Mouse (Mus musculus) cerebellum, postnatal 14 days (tissue): ENCODE data around the gene Col4a3.

Source experiments
- DNase-seq, 2 experiments: peaks; one replicate each; pipeline ENCODE4 v3.0.0; 2021; ENCODE audit warnings: mixed read lengths in 2 of 2

Gene Col4a3

DNA sequence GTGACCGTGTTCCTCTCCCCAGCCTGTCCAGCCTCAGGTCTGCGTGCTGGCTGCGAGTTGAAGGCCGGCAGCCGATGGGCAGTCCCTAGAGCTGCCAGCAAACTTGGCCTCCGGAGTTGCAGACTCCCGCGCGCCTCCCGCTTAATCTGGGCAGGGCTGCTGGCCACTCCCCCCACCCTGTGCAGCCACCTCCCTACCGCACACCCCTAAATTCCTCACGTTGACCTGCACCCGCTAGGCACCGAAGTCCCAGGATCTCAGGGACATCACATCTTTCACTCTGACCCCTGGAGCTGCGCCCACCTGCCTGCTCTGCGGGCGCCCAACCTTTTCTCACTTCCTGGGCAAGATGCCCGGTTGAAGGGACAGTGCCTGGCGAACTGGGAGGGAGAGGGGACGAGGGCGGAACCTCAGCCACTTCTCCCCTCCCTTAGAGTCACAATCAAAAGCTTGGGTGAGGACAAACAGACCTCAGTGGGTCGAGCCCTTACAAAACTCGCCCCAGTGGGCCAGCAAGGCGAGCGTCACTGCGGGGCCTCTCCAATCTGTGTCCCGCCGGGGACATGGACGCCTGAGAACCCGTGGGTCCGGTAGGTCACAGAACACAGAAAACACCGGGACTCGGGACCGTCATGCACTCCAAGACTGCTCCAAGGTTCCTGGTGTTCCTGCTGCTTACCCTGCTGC, at the start of gene Col4a3, which contains the start of gene Col4a4:
Gene Col4a3, plus strand, starts transcription at position 209 of the 687 bp plus-strand sequence.
Gene Col4a4, minus strand, starts transcription at position 137 of the 687 bp plus-strand sequence.
- DNase-seq: peak; percentile 55 to 65

- DNase-seq: no peak
These were observed 48.9 kb upstream of the Col4a3 start for GRCm38 (mm10) chr1:82537848-82538247.

DNA sequence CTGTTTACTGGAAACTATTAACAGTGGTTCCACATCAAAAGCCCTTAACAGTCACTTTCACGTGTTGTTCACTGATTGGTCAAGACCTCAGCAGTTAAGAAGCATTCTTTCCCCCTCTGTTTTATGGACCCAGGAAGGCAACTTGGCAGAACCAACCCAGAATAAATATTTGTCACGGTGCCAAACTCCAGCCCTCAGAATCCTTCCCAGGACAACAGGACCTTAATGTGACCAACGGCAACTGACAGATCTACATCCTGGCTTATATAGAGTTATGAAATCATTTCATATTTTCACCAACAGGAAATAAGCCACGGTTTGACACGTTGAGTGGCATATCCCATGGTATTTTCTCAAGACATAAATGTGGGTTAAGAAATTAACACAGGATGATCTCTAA, 46.7 kb upstream of the Col4a3 start:
- DNase-seq: no peak

DNA sequence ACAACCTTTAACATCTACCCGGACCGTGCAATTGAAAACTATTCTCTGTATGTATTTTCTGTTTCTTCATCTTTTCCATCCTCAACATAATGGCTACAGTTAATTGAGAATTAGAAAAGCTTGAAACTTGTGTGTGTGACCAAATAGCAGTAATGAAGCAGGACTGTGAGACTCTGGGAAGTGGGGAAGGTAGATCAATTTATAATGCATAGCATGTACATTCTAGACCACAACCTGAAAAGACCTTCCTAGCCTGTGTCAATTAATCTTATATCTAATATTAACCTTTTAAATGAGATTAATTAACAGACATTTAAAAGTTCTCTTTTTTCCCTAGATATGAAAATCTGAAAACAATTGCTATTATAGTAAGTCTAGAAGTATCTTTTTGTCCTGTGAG, 42.8 kb upstream of the Col4a3 start:
- no peak for DNase-seq

DNA sequence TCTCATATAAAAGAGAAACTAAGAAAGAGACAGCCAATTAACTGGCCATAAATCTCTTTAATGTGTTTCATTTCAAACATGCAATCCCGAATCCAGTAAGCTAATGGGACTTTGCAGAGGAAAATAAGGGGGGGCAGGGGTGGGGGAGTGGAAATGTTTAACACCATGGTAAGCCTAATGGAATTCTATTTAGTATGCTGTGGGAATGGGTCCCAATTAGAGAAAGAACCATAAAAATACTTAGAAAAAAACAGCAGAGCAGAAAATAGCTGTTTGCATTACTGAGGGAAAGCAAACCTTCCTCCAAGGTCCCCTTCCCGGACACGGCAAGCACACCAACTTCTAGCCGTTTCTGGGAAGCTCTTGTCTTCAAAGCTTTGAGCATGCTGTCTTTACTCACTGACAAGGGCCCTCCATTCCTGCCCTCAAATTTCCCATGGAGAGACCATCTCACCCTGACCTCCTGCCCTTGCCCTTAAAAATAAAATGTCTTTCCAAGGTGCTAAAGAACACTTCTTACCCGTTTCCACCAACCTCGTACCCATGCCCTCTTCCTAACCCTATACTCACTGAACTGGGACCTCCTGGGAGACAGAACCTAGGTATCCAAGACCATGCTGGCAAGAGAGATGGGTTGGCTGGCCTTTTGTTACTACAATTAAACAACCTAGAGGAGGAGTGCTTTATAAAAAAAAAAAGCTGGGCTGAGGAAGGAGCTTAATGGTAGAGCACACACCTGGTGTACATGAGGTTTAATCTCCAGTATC, 42.1 kb upstream of the Col4a3 start:
- DNase-seq: no peak

GRCm38 (mm10) chr1:82545199-82545960, 41.3 kb upstream of the Col4a3 start:
- no peak for DNase-seq

- DNase-seq: peak; percentile 44 to 46
These were observed 32.3 kb upstream of the Col4a3 start for GRCm38 (mm10) chr1:82554443-82554850.

DNA sequence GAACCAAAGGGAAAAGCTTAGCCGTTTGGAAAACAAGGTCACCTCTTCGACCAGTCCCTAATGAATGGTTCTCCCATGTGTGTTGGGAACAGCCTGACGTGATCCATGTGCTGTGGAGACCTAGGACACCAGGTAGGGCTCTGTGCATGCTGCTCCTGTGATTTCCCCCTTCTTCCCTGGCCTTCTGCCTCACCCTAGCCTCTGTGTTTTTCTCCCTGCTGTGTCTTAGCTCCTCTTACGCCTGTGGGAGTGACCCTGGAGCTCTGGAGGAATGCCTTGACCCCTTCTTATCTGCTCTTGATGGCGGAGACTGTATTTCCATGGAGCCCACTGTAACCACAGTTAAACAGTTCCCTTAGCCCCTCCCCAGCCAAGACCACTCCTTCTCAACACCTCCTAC, 31.8 kb upstream of the Col4a3 start:
- DNase-seq: no peak

DNA sequence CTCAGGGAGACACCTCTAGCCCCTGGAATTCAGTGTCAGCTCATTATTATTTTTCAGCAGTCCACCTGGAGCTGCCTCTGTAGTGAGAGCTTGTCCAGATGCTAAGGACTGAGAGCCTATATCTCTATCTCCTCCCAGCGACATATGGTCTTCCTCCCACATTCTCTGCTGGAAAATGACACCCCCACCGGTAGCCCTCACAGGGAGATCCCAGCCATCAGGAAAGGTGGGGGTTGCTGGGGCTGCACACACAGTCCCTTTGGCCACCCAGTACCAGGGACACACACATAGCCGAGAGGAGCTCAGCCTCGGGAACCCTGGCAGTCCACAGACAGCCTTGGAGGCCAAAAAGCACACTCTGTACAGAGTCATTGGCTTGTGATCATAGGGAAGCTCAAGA, 26.5 kb upstream of the Col4a3 start:
- no peak for DNase-seq

- DNase-seq: no peak
These were observed 17.3 kb upstream of the Col4a3 start for GRCm38 (mm10) chr1:82569405-82569804.

DNA sequence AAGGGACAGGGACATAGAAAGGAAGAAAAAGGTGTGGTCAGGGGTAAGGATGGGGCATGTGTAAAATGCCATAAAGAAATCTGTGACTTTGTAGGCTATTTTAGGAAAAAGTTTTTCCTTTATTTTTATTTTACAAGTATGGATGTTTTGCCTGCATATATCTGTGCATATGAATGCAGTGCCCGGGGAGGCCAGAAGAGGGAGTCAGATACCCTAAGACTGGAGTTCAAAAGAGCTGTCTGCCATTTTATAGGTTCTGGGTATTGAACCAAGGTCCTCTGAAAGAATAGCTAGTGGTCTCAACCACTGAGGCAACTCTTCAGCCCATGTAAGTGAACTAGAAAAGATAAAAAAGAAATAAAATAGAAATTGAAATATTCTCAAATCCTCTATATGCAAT, 15.0 kb upstream of the Col4a3 start:
- DNase-seq: peak; percentile 13 to 24

- no peak for DNase-seq
These were observed 11.0 kb upstream of the Col4a3 start for GRCm38 (mm10) chr1:82575681-82576080.

DNA sequence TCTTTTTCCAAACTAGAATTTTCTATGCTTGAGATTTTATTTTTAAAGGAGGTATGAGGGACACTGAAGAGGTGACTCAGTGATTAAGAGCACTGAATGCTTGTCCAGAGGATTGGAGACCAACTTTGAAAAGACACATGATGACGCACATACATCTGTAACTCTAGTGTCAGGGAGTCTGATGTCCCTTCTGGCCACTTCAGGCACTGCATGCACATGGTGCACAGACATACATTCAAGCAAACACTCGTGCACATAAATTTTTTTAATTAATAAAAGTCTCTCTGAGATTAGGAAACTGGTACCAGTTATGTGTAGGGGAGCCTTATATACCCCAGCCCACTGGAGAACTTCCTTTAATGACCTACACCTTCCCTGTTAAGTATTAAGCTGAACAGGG, 10.5 kb upstream of the Col4a3 start:
- DNase-seq: no peak

- no peak for DNase-seq
These were observed 9.4 kb upstream of the Col4a3 start for GRCm38 (mm10) chr1:82577339-82577738.

DNA sequence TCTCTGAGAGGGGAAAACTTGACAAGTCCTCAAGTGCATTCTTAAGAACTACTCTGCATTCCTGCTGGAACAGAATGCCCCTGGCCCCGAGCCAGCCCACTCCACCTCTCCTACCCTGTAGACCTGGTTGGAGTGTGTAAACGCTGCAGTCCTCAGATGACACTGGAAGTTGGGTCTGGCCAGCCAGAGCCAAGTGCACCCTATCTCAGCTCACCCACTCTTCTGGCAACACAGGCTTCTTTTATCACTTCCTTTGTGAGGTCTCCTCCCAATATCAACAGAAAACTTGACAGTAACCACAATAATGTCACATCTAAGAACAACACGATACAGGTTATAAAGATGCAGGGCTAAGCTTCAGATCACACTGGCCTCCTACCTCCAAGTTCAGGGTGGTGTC, 8.8 kb upstream of the Col4a3 start:
- peak in 1 of 2 experiments; percentile 35 for DNase-seq

DNA sequence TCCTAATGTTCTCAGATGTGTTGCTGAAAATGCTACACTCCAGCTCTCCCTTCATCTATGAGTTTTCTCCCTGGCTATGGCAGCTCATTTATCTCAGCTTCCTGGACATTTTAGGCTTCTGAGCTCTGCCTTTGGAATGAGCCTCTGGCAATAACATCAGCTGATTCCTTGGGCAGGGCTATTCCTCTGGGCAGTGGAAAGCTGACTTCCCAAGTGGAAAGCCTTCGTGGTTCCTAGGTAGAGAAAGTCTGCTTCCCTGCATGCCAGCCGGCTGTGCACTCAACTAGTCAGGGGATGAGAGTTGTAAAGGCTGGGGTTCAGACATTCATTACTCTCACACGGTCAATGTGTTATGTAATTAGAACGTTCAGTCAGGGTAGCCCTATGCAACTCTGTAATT, 8.4 kb upstream of the Col4a3 start:
- DNase-seq: no peak

DNA sequence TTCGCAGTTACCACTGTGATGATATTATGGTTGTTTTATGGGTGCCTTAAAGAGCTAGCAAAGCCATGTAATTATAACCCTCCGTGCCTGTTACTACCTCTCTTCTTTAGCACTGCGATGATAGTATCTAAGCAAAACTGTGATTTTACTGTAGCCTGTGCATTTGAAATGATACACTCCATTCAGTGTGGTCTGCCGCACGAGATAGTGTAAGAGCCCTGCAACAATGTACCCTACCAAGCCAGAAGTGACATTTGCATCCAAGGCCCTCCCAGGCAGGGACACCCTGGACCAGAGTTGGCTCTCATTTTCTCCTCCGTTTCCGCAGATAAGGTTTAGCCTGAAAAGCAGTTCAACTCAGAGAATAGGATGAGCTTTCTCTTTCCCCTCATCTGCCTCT, 740 bp upstream of the Col4a3 start:
- DNase-seq: no peak

GRCm38 (mm10) chr1:82590266-82590665, 3.5 kb downstream of the Col4a3 start:
- no peak for DNase-seq

GRCm38 (mm10) chr1:82596864-82597596, 10.3 kb downstream of the Col4a3 start:
- DNase-seq: peak; percentile 42 to 59

GRCm38 (mm10) chr1:82603198-82603950, 16.7 kb downstream of the Col4a3 start:
- DNase-seq: no peak

DNA sequence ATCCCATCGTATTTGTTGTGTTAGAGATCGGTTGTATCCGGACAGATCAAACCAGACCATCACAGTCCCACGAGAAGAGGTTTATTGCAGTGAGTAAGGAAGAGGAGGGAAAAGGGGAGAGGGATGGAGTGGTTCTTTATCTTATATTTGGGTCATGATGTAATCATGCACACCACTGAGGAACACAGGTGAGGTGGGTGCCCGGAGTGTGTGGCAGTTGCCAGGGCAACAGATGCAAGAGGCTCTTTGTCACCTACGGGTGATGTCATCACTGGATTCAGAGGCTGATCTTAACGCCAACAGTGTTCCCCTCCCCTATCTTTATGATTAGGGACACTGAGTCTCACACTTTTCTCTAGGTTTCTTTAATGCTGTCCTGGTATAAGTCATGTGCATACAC, 18.6 kb downstream of the Col4a3 start:
- DNase-seq: no peak

DNA sequence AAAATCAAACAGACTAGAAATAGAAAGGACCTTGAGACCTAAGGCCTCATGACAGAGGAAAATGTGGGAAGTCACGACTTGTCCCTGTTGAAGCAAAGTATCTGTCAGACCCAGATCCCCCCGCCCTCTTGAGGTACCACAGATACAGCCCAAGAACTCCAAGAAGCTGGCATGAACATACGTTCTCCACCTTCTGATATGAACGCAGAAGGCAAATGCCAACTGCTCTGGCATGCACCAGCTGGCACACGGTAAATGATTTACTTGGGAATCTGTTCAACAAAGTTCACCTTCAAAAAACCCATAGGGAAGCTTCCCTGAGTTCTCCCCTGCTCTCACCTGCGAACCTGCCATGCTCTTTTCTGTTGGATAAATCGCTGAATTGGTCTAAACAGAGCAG, 19.1 kb downstream of the Col4a3 start:
- no peak for DNase-seq
